Mouse (Mus musculus) heart, adult 11 months (tissue): Measurements from ENCODE around the gene Ccnb1.
A peak's percentile ranks its signal among the peaks of the same experiment; 100 is the strongest.

ENCODE experiments used
- DNase-seq: peaks from one replicate; pipeline ENCODE4 v3.0.0; 2022

The Ccnb1 gene

DNA sequence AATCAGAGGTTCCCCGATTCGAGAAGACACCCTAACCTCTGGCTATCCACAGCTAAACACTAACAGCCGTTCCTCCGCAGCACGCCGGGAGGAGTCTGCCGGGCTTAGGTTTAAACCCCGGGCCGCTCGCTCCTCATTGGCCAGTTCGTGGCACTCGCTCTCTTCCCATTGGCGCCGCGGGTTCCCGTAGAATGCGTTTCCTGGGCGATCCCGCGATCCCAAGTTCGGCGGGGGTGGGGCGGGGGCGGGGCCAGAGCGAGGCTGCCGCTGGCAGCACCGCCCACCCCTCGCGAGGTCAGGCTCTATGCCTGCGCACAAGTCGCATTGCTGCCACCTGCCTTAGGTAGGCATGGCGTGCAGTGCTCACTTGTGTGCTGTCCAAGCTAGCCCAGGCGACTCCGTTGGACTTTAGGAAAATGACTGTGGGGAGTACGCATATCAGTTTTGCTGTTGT lies at the start of gene Ccnb1:
TSS of gene Ccnb1 (minus strand) at position 157 of the 454 bp plus-strand sequence.
- DNase-seq: peak; percentile 99

DNA sequence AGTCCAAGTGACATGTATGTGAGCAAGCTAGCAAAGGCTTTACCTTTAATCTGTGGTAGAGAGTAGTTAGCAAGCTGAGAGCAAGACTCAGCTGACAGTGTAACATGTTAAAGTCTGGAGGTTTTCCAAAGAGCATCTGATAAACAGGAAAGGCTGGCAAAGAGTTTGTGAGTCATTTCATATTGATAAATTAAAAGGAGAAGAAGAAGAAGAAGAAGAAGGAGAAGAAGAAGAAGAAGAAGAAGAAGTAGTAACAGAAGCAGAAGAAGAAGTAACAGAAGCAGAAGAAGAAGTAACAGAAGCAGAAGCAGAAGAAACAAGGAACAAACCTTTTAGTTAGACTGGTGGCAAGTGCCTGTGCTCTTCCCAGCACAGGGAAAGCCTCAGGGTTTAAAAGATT lies 48.4 kb upstream of the Ccnb1 start:
- no peak for DNase-seq

DNA sequence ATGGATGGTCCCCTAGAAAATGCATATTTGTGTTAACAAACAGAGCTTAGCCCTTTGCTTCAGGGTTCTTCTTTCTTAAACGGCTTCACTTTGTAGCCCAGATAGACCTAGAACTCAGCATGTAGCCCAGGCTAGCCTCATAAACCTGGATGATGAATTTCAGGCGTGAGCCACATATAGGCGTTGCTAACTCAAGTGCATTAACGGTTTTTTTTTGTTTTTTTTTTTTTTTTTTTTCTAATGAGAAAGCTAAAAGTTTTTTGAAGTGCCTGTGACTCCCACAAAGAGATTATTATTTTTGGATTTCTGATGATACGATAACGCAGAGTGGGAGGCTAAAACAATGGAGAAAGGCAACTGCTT lies 47.3 kb upstream of the Ccnb1 start:
- no peak for DNase-seq

DNA sequence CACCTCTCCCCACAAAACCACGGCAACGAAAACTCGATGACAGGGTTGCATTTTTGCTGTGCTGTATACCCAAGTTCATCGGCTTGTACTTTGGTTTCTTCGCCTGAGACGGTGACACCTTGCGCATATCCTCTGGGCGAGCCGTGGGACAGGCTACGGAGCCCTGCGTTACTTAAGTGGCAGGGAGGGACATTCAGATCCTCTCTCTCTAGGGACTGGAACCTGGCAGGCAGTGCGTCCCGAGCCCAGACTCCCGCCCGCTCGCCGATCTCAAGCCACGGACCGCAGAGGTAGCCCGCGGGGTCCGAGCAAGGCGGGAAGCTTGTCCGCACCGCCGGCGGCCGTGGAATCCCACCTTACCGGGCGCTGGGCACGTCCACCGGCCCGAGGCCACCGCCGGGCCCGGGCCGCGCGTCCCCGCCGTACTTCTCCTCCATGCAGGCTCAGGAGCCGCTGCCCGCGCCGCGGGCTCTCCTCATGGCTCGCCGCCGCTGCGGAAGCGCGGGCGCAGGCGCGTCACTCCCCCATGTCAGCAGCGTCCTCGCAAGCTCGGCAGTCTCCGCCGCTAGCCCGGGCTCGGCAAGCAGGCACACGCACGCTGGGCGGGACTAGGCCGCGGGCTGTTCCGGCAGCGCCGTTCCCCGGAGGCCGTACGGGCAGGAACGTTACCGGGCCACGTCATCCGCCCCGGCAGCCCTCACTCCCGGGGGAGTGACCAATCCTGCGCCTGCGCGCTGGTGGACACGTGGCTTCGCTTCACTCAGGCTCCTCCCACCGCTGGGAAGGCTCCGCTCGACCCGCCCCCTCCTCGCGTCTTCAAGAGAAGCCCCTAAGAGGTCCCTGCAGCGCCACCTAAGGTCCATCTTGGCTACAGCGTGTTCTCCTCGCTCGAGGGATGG lies 46.6 kb upstream of the Ccnb1 start, which contains the start of gene Slc30a5:
TSS of gene Slc30a5 (minus strand) at position 687 of the 899 bp plus-strand sequence.
- DNase-seq: peak; percentile 100

DNA sequence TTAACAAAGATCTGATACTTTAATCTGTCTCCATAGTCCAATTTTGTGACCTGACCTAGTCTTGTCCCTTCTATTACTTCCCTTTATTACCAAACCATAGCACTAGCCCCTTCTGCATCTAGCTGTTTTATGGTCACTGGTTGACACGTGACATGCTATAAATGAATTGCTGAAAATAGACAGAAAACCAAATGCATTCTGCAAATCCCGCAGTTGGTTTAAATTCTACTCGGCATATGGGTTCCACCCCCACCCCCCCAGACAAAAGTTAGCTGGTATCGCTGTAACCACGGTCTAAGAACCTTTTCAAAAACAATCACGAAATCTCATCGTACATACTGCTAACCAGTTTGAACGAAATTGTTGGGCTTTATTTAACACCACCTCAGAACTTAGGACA lies 45.8 kb upstream of the Ccnb1 start:
- peak; percentile 73 for DNase-seq

DNA sequence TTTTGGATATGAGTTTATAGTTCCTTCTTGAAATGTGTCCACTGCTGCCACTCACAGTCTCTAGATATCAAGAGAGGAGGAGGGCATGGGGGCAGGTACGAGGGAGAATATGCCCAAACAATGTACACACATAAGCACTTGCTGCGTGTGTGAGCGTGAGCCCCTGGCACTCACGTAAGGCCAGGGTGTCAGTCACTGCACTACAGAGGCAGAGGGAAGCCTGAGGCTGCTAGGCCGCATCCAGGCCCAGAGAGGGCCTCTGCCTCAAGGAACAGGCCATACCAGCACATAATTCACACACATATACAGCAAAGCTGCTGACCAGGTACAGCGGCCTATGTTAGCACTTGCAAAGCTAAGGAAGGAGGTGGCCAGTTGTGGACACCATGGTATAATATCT lies 44.8 kb upstream of the Ccnb1 start:
- peak; percentile 83 for DNase-seq

DNA sequence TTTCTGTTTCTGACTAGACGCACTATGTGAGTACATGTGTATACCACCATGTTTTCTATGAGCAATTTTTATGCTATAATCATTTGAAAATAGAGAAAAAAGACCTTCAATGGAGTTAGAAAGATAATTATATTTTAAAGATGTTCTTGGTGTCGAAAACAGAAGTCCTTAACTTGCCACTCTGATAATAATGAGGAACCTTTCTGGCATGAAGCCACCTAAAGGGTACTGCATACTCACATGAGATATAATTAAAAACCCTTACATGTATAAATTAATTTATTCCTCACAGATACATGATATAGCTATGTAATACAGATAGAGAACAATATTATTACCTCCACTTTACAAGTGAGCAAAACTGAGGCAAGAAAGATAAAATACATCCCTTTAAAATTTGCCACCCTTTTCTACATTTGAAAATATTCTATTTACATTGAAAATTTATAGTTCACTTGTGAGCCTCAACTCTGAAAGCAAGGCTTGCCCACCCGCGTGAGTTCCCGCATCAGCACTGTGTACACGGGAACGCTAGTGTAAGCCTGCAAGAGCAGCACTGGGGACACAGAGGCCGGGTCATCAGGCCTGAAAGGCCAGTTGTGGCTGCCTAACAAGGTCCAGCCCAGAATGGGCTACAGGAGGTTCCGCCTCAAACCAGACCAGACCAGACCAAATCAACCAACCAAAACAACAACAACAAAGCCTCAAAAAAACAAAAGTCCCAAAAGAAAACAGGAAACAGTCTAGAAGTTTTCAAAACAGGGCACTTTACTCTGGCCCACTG lies 39.4 kb upstream of the Ccnb1 start:
- DNase-seq: peak; percentile 55

DNA sequence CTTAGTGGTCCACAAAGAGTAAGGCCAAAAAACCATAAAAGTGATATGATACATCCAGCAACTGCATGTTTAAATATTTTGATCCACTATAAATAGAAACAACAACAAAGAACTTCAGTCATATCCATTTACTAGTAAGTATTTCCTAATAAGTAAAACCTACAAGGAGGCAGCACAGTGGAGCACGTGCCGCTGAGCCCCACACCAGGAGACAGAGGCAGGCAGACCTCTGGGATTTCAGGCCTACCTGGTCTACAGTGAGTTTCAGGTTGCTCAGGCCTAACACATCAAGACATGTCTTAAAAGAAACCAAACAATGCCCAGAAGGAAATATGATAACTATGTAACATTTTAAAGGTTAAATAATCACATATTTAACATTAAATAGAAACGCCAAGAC lies 38.5 kb upstream of the Ccnb1 start:
- peak; percentile 41 for DNase-seq

DNA sequence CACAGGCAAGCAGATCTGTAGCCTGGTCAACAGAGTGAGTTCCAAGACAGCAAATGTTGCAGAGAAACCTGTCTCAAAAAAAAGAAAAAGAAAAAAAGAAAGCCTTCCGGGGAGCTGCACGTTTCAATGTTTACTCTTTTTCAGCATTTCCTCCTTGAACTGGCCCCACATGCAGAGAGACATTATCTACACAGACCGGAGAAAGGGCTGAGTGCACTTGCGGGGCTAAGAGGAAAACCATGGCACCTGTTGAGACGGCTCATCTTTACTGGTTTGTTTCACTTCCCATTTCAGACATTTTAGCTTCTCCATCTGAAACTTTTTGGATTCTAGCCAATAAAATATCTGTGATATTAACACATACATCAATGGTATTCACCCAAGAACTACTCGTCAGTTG lies 37.9 kb upstream of the Ccnb1 start:
- DNase-seq: peak; percentile 81

DNA sequence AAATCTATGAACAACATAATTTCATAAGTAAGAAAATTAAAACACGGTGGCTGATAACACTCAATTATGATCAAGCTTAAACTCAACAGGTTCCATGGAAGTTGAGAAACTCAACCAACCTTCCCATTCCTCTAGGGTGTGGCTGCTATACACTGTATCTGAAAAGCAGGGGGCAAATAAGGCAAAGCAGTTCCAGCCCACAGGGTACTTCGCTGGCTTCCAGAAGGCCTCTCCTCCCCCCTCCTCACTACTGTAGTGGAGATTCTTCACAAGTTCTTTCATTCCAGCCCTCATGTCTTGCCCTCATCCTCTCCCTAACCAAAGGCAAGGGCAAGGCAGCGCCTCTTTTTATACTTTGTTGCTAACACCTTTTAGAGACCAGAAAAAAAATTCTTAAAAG lies 37.5 kb upstream of the Ccnb1 start:
- DNase-seq: peak; percentile 53

DNA sequence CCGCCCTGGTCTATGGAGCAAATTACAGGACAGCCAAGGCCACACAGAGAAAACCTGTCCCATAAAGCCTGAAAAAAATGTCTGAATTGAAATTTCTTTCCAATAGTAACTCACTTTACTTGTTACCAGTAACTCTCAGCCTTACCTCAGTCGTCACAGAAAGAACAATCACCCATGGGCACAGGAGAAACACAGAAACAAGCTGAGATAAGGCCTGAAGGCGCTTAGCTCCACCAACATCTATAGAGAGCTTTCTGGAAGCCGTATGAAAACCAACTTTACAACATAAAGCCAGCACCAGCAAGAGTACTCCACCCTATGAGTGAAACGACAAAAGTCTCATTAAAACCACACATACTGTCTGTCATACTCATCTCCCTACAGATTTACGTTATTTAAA lies 28.1 kb upstream of the Ccnb1 start:
- DNase-seq: peak; percentile 61

DNA sequence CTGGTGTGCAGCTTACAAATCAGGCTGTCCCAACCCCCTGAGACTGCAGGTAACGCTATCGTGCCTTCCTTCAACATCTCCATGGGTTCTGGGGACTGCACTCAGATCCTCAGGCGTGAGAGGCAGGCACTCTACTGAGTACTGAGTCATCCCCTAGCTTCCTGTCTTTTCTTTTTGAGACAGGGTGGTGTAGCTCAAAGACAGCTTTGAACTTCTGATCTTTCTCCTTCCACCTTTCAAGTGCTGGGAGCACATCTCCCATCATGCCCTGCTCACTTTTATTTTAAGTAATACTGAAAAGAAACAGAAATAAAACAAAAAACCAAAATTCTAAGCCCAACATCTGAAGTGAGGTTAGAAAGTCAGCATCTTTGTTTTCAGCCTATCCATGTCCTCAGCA lies 19.4 kb upstream of the Ccnb1 start:
- peak; percentile 6 for DNase-seq

DNA sequence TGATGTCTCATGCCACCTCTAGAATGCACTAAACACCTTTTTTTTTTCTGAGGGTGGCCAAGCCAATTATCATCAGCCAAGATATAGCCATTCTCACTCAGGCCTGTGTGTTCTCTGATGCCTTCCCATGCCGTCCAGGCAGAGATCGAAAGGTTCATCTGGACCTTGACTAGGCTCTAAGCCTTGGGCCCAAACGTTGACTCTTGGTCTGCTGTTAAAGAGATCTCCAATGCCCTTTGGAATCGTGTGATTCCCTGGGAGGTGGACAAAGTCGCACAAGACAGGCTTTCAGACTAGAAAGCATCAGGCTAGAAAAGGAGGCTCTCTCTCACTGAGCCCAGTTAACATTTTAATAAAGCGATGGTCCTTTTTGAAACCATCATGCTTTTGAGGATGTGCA lies 10.8 kb upstream of the Ccnb1 start:
- peak; percentile 61 for DNase-seq

DNA sequence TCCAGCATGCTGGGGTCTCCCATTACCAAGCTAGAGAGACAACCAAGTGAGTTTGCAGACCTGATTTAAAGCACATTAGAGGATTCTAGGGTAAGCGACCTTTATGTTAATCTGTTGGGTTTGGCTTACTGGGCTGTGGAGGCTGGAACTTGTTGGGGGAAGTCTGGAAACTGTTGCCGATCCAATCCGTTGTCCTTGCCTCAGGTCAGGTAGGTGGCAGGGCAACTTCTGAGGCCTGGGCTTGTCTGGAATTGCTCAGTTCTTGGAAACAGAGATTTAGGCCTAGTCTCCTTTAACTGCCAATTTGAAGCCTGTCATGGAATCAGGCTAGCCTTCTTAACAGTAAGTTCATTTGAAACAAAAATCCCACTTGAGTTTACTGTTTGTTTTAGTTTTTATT lies 2.7 kb upstream of the Ccnb1 start:
- peak; percentile 75 for DNase-seq

DNA sequence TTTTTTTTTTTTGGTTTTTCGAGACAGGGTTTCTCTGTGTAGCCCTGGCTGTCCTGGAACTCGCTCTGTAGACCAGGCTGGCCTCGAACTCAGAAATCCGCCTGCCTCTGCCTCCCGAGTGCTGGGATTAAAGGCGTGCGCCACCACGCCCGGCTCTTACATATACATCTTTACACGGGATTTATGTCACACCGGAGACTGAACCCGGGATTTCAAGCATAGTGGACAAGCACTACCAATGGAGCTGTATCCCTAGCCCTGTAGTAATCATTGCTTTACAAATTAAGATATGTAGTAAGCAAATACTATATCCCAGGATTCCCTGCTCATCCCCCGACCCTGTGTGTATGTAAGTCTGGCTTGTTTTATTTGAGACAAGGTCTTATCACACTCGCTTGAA lies 1.7 kb upstream of the Ccnb1 start:
- peak; percentile 61 for DNase-seq

DNA sequence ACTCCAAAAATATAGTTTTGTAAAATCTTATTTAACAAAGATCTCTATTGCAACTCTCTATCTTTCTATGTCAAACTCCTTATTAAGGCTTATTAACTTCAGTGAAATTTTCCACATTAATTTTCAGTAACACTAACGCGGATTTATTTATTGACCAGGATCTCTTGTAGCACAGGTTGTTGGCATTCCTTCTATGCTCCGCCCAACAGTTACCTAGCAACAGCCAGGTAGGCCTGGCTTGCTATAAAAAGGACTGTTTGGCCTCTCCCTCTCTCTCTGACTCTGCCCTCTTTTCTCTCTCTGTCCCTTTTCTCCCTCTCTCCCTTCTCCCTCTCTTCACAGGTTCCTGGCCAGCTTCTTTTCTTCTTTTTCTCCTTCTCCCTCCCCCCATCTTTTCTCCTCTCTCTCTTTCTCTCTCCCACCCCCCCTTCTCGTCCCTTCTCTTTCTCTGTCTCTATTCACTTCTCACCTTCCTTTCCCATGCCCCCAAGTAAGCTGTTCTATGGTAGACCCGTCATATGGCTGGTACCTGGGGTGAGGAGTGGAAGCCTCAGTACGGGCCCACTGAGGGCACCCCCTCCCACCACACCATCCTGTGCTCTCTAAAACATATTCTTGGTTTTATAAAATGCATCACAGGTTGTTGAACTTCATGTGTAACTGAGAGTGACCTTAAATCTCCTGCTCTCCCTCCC lies 1.1 kb upstream of the Ccnb1 start:
- DNase-seq: peak; percentile 82

DNA sequence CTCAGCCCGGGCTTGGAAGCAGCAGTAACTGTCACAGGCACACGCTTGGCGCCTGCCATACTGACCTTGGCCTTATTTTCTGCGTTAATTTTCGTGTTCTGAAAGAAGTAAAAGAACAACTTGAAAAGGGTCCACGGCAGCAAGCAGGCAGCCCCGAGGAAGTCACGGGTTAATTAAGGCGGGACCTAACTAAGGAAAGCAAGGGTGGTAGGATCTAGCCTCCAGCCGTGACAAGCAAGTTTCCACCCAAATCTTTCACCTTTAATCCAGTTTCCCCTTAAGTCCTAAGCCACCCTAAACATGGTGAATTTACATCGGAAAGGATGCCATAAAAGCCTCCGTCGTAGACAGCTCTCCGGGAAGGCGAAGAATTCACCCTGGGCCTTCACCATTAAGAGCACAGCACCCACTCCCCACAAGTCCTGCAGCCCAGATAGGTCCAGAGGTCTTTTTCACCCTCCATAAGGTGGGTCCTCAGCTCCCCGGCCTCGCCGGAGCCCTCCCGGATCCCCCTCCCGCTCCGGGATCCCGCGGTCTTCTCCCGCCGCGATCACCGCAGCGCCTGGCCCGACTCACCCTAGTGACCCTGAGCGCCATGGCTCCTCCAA lies 460 bp downstream of the Ccnb1 start:
- DNase-seq: no peak

DNA sequence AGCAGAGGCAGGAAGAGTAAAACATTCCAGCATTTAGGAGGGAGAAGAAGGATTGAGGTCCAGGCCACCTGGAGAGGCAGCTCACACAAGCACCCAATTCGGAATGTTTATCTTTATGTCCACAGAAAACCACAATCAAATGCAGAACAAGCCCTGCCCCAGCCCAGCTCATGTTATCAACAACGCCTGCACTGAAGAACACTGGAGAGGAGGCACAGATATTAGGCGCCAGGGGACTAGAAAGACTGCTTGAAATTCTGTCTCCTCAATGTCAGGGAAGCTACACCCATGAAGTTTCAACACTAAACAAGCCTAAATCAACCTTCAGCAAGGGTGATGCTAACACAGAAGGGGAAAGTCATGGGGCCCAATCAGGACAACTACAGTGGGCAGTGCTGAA lies 8.9 kb downstream of the Ccnb1 start:
- DNase-seq: no peak

DNA sequence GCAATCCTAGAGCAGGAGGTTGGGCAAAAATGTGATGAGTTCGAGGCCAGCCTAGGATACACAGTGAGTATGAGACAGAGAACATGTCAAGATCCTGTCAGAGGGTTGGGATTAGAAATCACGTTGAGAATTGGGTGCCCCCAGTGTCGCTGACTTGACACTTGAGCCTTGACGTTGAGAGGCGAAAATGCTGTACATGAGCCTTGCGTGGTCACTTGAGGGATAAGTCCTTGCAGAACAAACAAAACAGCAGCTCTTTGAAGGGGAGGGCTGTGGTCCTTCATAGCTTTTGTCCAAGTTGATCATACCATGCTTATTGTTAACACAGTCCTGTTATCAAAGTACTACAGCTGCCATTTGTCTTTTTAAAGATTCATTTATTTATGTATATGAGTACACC lies 9.7 kb downstream of the Ccnb1 start:
- no peak for DNase-seq

DNA sequence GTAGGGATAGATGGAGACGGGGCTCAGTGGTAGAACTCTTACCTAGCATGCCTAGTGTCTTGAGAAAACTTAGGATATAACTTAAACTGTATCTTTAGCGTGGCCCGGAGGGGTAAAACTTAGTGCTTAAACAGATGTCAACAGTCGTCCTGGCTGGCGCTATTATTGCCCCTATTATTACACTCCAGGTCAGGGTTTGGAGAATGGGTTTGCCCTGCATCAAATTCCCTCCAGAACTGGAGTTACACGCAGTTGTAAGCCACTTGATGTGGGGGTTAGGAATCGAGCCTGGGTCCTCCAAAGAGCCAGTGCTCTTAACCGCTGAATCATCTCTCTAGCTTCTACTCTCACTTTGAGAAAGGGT lies 10.3 kb downstream of the Ccnb1 start:
- DNase-seq: no peak

DNA sequence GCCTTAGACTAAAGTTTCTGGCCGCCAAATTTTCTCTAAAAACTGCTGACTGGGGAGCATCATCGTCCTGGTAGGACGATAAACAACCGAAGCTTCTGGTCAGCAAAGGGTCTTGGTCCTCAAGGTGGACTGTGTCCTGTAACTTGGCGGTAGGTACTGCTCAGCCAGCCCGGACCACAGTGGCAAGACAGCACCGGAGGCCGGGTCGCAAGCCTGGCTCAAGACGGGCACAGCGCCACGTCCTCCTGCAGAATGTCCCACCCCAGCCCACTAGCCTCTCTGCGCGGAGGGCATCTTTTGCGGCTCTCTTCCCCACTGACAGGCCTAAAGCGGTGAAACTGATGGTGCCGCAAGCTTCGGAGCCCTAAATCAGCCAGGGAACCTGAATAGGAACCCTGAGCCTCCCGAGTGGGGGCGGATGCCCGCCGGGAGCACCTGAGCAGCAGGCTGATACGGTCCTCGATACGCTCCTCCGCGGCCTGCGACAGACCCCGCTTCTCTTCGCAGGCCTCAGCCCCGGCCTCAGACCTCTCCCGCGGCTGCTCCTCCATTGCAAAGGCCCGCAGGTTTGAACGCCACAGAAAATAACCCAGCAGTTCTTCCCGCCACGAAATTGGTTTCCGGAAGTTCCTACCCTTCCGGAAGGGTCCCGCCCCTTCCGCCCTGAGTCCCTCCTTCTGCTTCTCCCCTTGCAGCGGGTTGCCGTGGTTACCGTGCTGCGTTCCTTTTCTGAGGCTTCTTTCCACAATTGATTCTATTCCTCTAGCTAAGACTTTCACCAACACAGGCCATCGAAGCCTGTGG lies 10.9 kb downstream of the Ccnb1 start, which contains the start of gene Cenph:
TSS of gene Cenph (minus strand) at position 648 of the 804 bp plus-strand sequence.
- DNase-seq: peak; percentile 98

DNA sequence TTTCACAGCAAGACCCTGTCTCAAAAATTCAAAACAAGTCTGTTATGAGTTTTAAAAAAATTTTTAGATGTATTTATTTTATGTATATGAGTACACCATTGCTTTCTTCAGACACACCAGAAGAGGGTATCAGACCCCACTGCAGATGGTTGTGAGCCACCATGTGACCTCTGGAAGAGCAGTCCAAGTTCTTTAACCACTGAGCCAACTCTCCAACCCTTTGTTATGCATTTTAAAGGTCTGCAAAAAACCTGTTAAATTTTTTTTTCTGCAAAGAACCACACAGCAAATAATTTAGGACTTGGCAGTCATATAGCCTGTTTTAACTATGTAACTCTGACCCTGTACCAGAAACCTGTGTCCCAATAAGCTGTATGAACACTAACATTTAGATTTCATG lies 11.7 kb downstream of the Ccnb1 start:
- no peak for DNase-seq
